Mouse (Mus musculus) olfactory bulb, adult 2 months (tissue): ENCODE measurements at regions not wholly inside any gene's neighbourhood (a gene's known extent, or its start where the extent isn't known, plus 50 kb on each side); places are given as distances from the start of the nearest gene placed in this dataset.

ENCODE experiments used
- CTCF ChIP-seq: fragments of 200-500 bp; IDR thresholded peaks from 2 replicates; pipeline ENCODE4 v1.5.1; 2012; ENCODE audit warnings: low read depth, mild to moderate bottlenecking, low read length, moderate library complexity; ENCODE audit not compliant: insufficient read depth
- POLR2A ChIP-seq: fragments of 200-500 bp; IDR thresholded peaks from 2 replicates; pipeline ENCODE4 v1.6.1; 2012; ENCODE audit warnings: mild to moderate bottlenecking, low read depth, low read length, moderate library complexity; ENCODE audit not compliant: insufficient read depth

- no peak for TF ChIP-seq CTCF
- TF ChIP-seq POLR2A: no peak
Observed at GRCm38 (mm10) chr11:7780476-7781112, 566.9 kb upstream of the Igfbp3 start.
